Mouse (Mus musculus): ENCODE results near the gene Tha1. TPM values are rescaled to one million over a fixed set of nuclear protein-coding genes. Genes with fewer than 3 reads are reported as not detected.

Gene Tha1
- total and polyA plus RNA-seq, 2 experiments from 2014 or later: 2.9 to 8.2 TPM

DNA sequence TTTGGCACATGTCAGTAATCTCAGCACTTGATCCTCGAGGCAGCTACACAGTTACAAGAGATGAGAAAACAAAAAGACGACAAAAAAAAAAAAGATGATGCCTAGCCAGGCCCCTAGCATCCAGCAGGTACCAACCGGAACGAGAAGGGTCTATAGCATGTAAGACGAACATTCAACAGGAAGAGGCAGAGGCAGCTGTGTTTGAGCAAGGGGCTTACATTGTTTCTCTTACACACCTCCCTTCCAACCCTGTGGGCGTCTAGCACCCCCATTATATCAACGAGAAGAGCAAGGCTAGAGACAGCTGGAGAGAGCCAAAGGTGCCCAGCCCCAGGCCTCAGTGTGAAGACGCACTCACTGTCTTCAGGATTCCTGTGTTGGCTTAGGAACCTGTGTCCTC is 46.4 kb downstream of the Tha1 start:
- H3K4me1 ChIP-seq (ENCODE audit: insufficient read depth): peaks cover 5% of the 10 kb centered on the region; the same call in 1 of the 2 replicates
- no peak overlapping the region for H3K27ac ChIP-seq (ENCODE audit: low read depth, low read length)
- no peak overlapping the region for H3K4me2 ChIP-seq (ENCODE audit: low read depth)
- no peaks in the 10 kb centered on the region for H3K9me3 ChIP-seq (ENCODE audit: low read length)
- ATAC-seq: no peak
- H3K27me3 ChIP-seq (ENCODE audit: insufficient read depth, low read length): no peaks in the 10 kb centered on the region
- TF ChIP-seq CTCF (IDR thresholded peaks at IDR 0.05; ENCODE audit: low read depth): no peak
- no peaks in the 10 kb centered on the region for H3K36me3 ChIP-seq (ENCODE audit: insufficient read depth)
- WGBS: 50% methylated on average over 8 of the region's 8 CpGs
- H3K4me3 ChIP-seq (ENCODE audit: low read depth, low read length): no peak overlapping the region
- DNase-seq: no peak
- no peak overlapping the region for H3K9ac ChIP-seq

DNA sequence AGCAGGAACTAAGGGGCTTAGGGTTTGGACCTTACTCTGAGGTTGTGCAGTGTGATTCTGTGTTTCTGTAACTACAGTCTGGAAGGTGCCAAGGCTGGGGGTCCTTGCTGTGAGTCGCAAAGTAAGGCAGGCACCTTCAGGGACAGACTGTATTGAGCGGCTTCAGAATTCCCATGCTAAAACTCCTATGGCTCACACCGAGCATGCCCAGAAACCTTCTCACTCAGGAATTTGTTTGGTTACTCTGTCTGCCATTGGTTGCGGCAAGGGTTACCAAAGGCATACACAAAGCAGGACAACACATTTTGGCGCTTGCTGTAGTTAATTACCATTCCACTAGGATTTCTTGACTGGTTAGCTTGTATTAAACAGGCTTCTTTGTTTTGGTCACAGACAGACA is 47.1 kb downstream of the Tha1 start:
- Histone ChIP-seq H3K4me1 (ENCODE audit: insufficient read depth) (peaks cover 5% of the 10 kb centered on the region; the same call in 1 of the 2 replicates), H3K9me3 (ENCODE audit: low read length) (no peaks in the 10 kb centered on the region), H3K36me3 (ENCODE audit: insufficient read depth) (no peaks in the 10 kb centered on the region), H3K4me2 (ENCODE audit: low read depth) (peak overlapping the region; percentile 85), H3K9ac (peak overlapping the region; percentile 58), H3K27me3 (ENCODE audit: insufficient read depth, low read length) (no peaks in the 10 kb centered on the region), H3K4me3 (ENCODE audit: low read depth, low read length) (peak overlapping the region; percentile 47), H3K27ac (ENCODE audit: low read depth, low read length) (peak overlapping the region; percentile 36)
- no peak for DNase-seq
- TF ChIP-seq CTCF (IDR thresholded peaks at IDR 0.05; ENCODE audit: low read depth): no peak
- WGBS: 1% methylated on average over 5 of the region's 5 CpGs
- ATAC-seq: peak; percentile 53

DNA sequence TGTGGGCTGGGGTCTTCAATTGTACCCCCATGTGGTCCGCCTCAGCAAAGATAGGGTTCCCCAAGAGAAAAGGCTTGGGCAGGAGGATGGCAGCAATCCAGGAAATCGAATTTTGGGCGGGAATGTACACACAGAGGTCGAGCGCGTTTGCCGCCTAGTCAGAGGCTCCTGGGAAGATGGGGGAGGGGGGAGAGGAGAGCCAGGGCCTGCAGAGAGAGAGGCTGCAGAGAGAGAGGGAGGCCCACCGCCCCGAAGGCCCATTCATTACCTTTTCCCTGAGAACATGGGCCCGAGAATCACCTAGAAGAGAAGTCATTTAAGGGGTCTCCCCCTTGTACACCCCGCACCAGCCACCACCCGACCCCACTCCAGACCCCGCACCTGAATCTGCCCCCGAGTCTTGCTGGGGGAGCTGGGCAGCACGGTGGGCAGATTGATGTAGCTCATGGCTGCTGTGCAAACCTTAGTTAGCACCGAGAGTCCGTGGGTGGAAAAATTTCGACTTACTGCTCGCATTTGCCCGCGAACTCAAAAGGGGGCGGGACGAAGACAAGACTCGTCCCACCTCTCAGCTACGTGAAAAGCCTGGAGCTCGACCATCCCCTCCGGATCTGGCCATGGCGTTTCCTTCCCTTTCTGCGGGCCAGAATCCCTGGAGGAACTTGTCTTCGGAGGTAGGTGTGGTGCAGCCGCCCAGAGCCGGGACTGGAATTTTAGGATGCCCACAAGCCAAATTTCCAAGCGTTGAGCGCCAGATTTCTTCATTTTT is 47.8 kb downstream of the Tha1 start, which contains the start of the genes Afmid and Tk1:
TSS of gene Afmid (plus strand) at position 592 of the 769 bp plus-strand sequence.
TSS of gene Tk1 (minus strand) at position 760 of the 769 bp plus-strand sequence.
- TF ChIP-seq CTCF (IDR thresholded peaks at IDR 0.05; ENCODE audit: low read depth): no peak
- WGBS: under 1% methylated on average over 34 of the region's 34 CpGs

DNA sequence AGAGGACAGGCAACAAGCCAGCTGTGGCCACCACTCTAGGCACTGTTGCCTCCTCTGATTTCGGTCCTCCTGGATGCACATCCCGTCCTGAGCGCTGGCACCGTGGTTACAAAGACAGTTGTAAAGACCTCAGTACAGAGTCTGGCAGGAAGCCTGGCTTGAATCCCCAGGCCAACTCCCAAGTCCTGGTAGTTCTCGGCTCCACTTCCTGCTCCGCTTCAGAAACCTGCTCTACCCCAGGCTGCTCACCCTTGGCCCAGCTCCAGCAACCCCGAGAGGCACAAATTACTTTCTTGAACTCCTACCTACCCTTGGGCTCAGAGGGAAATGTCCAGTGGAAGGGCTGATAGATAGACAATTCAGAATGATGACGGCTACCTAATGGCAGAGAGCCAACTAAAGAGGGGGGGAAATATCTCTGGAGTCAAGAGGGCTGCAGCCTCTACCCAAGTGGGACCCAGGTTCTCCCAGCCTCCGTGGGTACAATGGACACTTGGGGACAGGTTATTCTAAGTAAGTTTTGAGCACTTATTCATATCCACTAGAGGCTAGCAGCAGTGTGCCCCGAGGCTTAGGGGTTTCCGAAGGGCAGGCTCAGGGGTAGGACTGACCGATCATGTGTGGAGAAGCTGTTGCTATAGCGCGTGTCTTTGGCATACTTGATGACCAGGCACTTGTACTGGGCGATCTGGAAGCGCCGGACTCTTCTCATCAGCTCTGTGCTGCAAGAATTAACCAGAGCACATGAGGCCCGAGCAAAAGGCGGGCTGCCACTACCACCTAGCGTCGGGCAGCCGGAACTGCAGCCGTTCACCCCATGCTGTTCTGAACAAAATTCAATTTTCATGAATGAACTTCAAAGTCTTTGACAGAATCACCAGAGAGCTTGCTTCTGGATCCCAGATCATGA is 49.0 kb downstream of the Tha1 start:
- peak overlapping the region; percentile 25 for H3K9ac ChIP-seq
- H3K4me1 ChIP-seq (ENCODE audit: insufficient read depth): peaks cover 5% of the 10 kb centered on the region; the same call in 1 of the 2 replicates
- no peaks in the 10 kb centered on the region for H3K9me3 ChIP-seq (ENCODE audit: low read length)
- peak; percentile 96 for TF ChIP-seq CTCF (IDR thresholded peaks at IDR 0.05; ENCODE audit: low read depth)
- DNase-seq (peak; percentile 93), ATAC-seq (peak; percentile 84)
- no peaks in the 10 kb centered on the region for H3K27me3 ChIP-seq (ENCODE audit: insufficient read depth, low read length)
- no peak overlapping the region for H3K27ac ChIP-seq (ENCODE audit: low read depth, low read length)
- WGBS: 8% methylated on average over 23 of the region's 23 CpGs
- H3K4me2 ChIP-seq (ENCODE audit: low read depth): peak overlapping the region; percentile 85
- H3K4me3 ChIP-seq (ENCODE audit: low read depth, low read length): peak overlapping the region; percentile 47; the same call in 1 of the 2 replicates
- H3K36me3 ChIP-seq (ENCODE audit: insufficient read depth): no peaks in the 10 kb centered on the region

More for the DNA sequence above, 47.8 kb downstream of the Tha1 start, which contains the start of the genes Afmid and Tk1:
- ATAC-seq (peak; percentile 74), DNase-seq (peak; percentile 82)
- no peaks in the 10 kb centered on the region for H3K9me3 ChIP-seq (ENCODE audit: low read length)
- peak within 1 kb of the TSS; percentile 85 for H3K4me2 ChIP-seq (ENCODE audit: low read depth)
- H3K4me1 ChIP-seq (ENCODE audit: insufficient read depth): peaks cover 5% of the 10 kb centered on the region; the same call in 1 of the 2 replicates
- H3K9ac ChIP-seq: peak within 1 kb of the TSS; percentile 58
- no peaks in the 10 kb centered on the region for H3K27me3 ChIP-seq (ENCODE audit: insufficient read depth, low read length)
- no peaks in the 10 kb centered on the region for H3K36me3 ChIP-seq (ENCODE audit: insufficient read depth)
- H3K27ac ChIP-seq (ENCODE audit: low read depth, low read length): peak within 1 kb of the TSS; percentile 36
- H3K4me3 ChIP-seq (ENCODE audit: low read depth, low read length): peak within 1 kb of the TSS; percentile 47

DNA sequence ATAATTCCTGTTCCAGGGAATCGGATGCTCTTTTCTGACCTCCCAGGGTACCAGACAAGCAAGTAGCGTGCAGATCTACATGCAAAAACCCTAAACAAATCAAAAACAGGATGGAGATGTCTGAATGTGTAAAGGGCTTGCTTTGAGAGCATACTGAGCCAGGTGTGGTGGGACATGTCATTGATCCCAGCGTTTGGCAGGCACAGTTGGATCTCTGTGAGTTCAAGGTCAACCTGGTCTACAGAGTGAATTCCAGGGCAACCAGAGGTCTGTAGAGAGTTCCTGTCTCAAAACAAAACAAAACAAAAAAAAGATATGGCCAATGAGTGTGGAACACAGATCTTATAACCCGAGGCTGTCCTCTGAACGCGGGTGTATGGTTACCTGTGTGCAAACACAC is 49.9 kb downstream of the Tha1 start:
- ATAC-seq (no peak), DNase-seq (no peak)
- Histone ChIP-seq H3K27me3 (ENCODE audit: insufficient read depth, low read length) (no peaks in the 10 kb centered on the region), H3K36me3 (ENCODE audit: insufficient read depth) (no peaks in the 10 kb centered on the region), H3K4me1 (ENCODE audit: insufficient read depth) (peaks cover 5% of the 10 kb centered on the region; the same call in 1 of the 2 replicates), H3K9me3 (ENCODE audit: low read length) (no peaks in the 10 kb centered on the region), H3K9ac (no peak overlapping the region), H3K4me3 (ENCODE audit: low read depth, low read length) (no peak overlapping the region), H3K27ac (ENCODE audit: low read depth, low read length) (no peak overlapping the region), H3K4me2 (ENCODE audit: low read depth) (no peak overlapping the region)
- WGBS: 93% methylated on average over 6 of the region's 6 CpGs
- TF ChIP-seq CTCF (IDR thresholded peaks at IDR 0.05; ENCODE audit: low read depth): no peak

DNA sequence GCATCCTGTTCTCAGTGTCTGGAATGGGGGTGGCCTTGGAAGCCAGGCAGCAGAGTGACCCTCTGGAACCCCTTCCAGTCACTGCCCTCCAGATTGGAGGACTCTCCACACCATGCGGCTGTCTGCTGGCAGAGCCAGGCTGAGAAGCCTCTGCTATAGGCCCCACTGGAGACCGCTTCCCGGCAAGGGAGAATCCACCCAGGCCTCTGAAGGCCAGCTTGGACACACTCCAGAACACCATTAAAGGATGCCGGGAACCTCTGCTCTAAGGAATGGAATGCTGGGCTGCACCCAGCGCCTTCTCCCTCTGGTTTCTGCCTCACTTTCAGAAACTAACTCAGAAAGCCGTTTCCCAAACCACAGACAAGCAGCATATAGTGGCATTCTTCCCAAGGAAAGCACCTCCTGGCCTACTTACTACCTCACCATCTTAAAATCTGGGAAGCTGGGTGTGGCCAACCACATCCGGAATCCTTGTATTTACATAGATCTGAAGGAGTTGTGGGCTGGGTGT is 50.5 kb downstream of the Tha1 start:
- H3K4me1 ChIP-seq (ENCODE audit: insufficient read depth): peaks cover 5% of the 10 kb centered on the region; the same call in 1 of the 2 replicates
- DNase-seq (no peak), ATAC-seq (no peak)
- WGBS: 61% methylated on average over 7 of the region's 7 CpGs
- TF ChIP-seq CTCF (IDR thresholded peaks at IDR 0.05; ENCODE audit: low read depth): no peak
- H3K27me3 ChIP-seq (ENCODE audit: insufficient read depth, low read length): no peaks in the 10 kb centered on the region
- no peaks in the 10 kb centered on the region for H3K36me3 ChIP-seq (ENCODE audit: insufficient read depth)
- H3K9me3 ChIP-seq (ENCODE audit: low read length): no peaks in the 10 kb centered on the region
- H3K9ac ChIP-seq: no peak overlapping the region
- no peak overlapping the region for H3K4me2 ChIP-seq (ENCODE audit: low read depth)
- H3K27ac ChIP-seq (ENCODE audit: low read depth, low read length): no peak overlapping the region
- no peak overlapping the region for H3K4me3 ChIP-seq (ENCODE audit: low read depth, low read length)
